Mouse (Mus musculus): ENCODE measurements around the gene Zfp60. TPM values are rescaled to one million over a fixed set of nuclear protein-coding genes. Genes with fewer than 3 reads are reported as not detected.
"Not testable (repeated sequence)": the region's sequence is repeated elsewhere in the genome, so short reads cannot be mapped to it uniquely, and the experiment has no call there.

Zfp60 gene
- total RNA-seq, 4 experiments from 2014 or later, result 37.9 to 43.5 (median 41.4) TPM

GRCm38 (mm10) chr7:27789306-27789705 lies 58.1 kb downstream of the Zfp60 start:
- DNase-seq (ENCODE audit: low spot score in 2 of 2), result no peak

GRCm38 (mm10) chr7:27793865-27794264 lies 62.7 kb downstream of the Zfp60 start:
- DNase-seq (ENCODE audit: low spot score in 2 of 2), result not testable (repeated sequence)

GRCm38 (mm10) chr7:27794566-27794965 lies 63.4 kb downstream of the Zfp60 start:
- no peak for DNase-seq (ENCODE audit: low spot score in 2 of 2)

DNA sequence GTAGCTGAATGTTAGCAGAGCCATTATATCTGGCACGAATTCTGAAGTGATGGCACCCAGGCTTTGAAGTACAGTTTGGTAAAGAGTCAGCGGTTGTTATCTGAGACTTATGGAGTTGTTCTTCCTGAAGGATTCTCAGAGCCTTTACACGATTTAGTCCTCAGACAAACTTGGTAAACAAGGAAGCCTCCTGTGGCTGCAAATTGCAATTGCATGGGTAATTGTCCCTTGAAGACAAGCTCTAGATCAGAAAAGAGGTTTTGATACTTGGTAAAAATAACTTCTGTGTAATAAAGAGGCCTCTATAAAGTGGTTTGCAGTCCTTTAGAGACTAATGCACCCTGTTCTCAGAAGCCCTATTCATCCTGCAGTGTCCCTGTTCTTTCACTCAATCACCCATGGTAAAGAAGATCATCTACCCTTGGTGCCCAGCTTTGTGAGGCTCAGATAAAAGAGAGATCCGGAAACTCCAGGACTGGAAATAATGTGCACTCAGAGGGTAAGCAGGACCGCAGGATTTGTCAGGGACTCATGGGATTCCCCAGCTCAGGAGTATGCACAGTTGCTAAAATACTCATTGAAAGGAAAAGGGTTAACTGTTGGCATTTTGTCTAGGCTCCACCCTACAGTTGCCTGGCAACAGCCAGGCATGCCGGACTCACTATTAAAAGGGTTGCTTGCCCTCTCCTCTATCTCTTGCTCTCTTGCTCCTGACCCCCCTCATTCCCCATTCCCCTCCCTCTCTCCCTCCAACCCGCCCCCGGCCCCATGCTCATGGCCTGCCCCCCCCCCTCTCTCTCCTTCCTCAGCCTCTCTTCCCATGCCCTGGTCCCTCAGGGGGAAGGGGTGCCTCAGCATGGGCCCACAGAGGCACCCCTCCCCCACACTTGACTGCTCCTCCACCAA lies 67.0 kb downstream of the Zfp60 start:
- DNase-seq (ENCODE audit: low spot score in 2 of 2), result no peak

DNA sequence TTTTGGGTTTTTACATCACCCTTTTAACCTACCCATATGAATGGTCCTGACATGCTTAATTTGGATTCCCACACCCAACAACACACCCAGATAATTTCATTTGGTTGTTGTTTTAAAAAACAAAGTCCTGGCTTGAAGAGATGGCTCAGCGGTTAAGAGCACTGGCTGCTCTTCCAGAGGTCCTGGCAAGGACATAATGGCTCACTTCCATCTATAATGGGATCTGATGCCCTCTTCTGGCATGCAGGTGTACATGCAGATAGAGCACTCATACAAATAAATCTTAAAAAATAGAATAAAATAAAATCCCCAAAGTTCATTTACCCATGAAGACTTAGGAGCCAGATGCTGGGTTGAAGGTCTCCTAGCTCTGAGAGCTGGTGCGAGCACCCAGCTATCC lies 69.9 kb downstream of the Zfp60 start:
- no peak for DNase-seq (ENCODE audit: low spot score in 2 of 2)

DNA sequence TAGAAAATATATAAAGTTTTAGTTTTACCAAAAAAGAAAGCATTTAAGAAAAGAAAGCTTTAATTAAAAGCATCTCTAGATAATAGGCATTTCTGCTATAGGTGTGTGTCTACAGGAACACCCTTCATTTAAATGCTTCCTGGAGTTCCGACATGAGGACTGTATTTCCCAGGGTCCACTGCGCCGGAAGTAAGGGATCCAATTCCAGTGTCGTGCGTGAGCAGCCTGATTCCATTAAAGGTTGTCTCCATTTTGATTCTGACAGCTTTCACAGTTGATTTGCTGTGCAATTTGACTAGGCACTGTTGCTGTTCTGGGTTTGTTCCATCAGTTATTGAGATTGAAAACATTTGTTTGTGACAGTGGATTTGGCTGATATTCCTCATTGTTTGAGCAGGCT lies 71.8 kb downstream of the Zfp60 start:
- no peak for DNase-seq (ENCODE audit: low spot score in 2 of 2)

Other genes starting within 250 kb of the Zfp60 start
- gene Sertad1, start 244.5 kb upstream of the Zfp60 start, total RNA-seq (2022), result 10 to 100 TPM in 1 of 4 experiments, 1 to 10 TPM in 3; 6.4 to 10.7 (median 9.3) TPM
- gene Prx, start 232.1 kb upstream of the Zfp60 start, total RNA-seq (2022), result under 1 TPM; 0.38 to 0.43 (median 0.39) TPM
- gene Hipk4, start 208.1 kb upstream of the Zfp60 start, total RNA-seq (2022), result under 1 TPM in 1 of 4 experiments, not detected in 3; 0.25 TPM
- 100 to 1,000 TPM; 559 to 594 (median 575) TPM for gene Pld3, start 178.2 kb upstream of the Zfp60 start, total RNA-seq (2022)
- gene 2310022A10Rik, start 178.2 kb upstream of the Zfp60 start, total RNA-seq (2022), result 10 to 100 TPM; 25.9 to 34.2 (median 29.8) TPM
- gene Akt2, start 139.8 kb upstream of the Zfp60 start, total RNA-seq (2022), result 100 to 1,000 TPM in 2 of 4 experiments, 10 to 100 TPM in 2; 72.2 to 109 (median 97.5) TPM
- 10 to 100 TPM; 37.0 to 42.0 (median 41.1) TPM for gene Ttc9b, start 77.5 kb upstream of the Zfp60 start, total RNA-seq (2022)
- 100 to 1,000 TPM; 140 to 155 (median 146) TPM for gene Map3k10, start 56.8 kb upstream of the Zfp60 start, total RNA-seq (2022)
- 10 to 100 TPM in 2 of 4 experiments, 1 to 10 TPM in 2; 9.6 to 13.5 (median 10.5) TPM for gene Zfp607b, start 42.0 kb upstream of the Zfp60 start, total RNA-seq (2022)
- gene Zfp626, start 75.8 kb downstream of the Zfp60 start, total RNA-seq (2022), result 10 to 100 TPM in 1 of 4 experiments, 1 to 10 TPM in 3; 8.6 to 10.6 (median 9.3) TPM
- gene Zfp59, start 107.2 kb downstream of the Zfp60 start, total RNA-seq (2022), result 1 to 10 TPM; 3.8 to 4.9 (median 4.3) TPM
- gene Zfp607a, start 126.1 kb downstream of the Zfp60 start, total RNA-seq (2022), result 1 to 10 TPM; 2.6 to 3.2 (median 2.9) TPM
- 10 to 100 TPM; 17.8 to 20.6 (median 18.9) TPM for gene Zfp974, start 198.1 kb downstream of the Zfp60 start, total RNA-seq (2022)
- 10 to 100 TPM; 20.2 to 23.6 (median 21.4) TPM for gene Zfp780b, start 247.8 kb downstream of the Zfp60 start, total RNA-seq (2022)

Data from layer of hippocampus, adult 8-10 months (tissue).